Mouse (Mus musculus): ENCODE measurements around the gene Malsu1.
A peak's percentile ranks its signal among the peaks of the same experiment; 100 is the strongest.

The Malsu1 gene

DNA sequence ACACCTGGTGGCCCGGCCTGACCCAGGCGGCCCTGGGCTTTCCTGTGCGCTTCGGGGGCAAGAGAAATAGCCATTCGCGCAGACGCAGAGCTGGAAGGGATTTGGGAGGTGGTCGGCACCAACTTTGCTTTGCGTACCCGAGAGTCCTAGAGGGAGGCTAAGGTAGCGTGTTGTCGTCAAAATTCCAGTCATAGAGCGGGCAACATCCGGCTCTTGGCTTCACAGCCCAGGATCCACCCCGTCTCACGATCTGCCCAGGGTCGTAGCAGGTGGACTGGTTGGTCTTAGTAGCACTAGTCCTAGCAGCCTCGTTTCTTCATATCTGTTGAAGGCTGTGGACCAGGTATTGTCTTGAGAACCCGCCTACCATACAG, 509 bp downstream of the Malsu1 start:
- DNase-seq (ENCODE audit: low spot score) = no peak

DNA sequence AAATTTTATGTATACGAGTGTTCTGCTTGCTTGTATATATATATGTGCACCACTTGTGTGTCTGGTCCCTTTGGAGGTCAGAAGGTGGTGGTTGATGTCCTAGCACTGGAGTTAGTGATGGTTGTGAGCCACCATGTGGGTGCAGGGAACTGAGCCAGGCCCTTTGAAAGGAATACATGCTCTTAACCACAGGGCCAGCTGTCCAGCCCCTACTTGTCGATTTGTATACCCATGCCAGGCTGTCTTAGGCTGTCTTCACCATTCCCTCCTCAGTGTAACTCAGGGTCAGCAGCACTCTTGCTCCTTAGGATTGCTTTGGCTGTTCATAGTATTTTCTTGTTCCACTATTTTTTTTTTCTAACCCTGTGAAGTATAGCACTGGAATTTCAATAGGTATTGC, 4.3 kb downstream of the Malsu1 start:
- no peak for DNase-seq (ENCODE audit: low spot score)

DNA sequence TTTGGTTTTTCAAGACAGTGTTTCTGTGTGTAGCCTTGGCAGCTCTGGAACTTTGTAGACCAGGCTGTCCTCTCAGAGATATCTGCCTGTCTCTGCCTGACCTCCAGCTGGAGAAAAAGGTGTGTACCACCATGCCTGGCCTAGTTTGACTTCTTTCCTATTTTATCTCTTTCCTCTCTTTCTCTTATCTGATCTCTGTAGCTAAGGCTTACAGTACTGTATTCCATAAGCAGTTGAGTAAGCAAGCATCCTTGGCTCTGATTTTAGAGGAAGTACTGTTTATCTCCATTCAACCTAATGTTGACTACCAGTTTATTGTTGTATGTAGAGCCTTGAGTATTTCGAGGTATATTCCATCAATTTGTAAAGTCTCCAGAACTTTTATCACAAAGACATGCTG, 5.7 kb downstream of the Malsu1 start:
- no peak for DNase-seq (ENCODE audit: low spot score)

DNA sequence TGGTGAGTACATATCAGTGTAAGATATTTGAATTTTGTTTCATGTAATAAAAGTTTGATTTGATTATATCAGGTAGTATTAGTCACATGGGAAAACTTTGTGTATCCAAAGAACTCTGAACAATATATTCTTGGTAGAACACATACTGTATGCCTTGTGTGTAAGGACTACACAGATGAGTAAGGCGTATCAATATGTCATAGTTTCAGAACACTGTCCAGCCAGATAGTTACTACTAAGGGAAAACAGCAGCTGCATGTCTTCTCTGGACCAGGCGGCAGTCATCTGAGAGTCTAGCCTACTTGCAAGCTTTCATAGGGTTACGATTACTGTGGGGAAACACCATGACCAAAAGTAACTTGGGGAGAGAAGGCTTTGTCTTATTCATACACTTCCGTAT, 9.4 kb downstream of the Malsu1 start:
- no peak for DNase-seq (ENCODE audit: low spot score)

DNA sequence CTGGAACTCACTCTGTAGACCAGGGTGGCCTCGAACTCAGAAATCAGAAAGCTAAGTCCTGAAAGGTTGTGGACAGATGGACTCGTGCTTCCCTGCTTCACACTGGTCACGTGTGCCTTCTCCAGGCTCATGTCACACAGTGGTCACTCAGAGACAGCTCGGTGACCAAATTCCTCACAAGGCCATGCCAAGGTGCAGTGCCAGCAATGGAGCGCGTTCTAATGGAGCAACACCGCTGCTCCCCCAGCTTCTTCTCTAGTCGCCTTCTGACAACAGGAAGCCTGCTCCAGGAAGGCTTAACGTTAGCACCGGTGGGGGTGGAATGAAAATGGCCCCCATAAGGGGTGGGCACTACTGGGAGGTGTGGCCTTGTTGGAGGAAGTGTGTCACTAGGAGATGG, 21.4 kb downstream of the Malsu1 start:
- DNase-seq (ENCODE audit: low spot score) = no peak

DNA sequence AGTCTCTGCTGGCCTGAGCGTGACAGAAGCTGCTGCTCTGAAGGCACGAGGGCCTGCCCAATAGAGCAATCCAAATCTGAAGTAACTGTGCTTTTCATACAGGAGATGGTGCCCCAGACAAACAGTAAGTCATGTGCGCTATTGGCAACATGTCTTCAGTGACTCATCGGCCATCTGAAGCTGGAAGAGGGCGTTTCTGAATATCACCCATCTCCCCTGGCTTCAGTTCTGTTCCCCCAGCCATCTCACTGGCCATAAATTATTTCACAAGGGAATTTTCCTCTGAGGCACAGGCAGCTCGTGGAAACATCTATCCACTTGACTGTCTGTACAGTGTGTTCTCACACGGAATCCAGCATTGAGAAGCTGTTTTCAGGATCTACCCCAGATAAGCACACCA, 22.8 kb downstream of the Malsu1 start:
- DNase-seq (ENCODE audit: low spot score) = peak; percentile 13

DNA sequence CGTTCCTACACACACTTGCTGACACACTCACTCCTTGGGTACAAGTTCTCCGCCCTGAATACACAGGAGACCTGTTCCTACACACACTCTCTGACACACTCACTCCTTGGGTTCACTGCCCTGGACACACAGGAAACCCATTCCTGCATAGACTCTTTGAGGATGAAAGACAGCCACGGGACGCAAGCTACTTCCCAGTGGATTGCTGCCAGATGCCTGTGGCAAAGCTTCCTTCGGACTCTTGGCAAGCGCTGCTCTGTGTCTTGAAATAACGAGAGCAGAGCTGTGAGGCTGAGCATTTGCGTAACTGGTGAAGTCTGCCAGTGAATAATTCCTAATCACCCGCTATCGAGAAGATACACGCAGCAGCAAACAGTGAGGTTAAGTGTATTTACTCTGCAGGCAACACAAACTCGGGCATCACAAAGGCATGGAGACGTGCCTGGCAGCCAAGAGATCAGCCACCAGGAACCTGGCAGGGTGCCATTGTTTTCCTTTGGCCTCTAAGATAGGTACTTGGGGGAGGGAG, 23.4 kb downstream of the Malsu1 start:
- DNase-seq (ENCODE audit: low spot score) = peak; percentile 71

DNA sequence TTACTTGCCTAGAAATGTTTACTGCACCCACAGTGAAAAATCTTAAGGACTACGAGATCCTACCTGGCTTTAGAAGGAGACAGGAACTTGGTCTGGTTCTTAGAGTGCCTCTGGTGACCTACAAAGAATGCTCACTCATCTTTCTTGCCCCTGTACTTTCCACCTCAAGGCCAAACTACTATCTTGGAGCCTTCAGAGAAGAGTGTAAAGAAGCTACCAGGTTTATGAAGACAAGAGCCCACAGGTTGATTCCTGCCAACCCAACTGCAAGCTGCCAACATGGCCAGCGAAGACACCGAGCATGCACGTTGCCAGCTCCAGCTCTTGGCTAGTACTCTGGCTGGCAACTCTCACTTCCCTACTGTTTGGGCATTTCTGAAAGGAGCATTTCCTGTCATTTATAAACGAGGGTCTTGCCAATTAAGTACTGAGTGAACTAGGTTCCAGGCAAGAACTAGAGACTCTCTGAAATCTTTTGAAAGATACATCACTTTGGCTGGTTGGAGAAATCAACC, 24.1 kb downstream of the Malsu1 start:
- DNase-seq (ENCODE audit: low spot score) = peak; percentile 14

DNA sequence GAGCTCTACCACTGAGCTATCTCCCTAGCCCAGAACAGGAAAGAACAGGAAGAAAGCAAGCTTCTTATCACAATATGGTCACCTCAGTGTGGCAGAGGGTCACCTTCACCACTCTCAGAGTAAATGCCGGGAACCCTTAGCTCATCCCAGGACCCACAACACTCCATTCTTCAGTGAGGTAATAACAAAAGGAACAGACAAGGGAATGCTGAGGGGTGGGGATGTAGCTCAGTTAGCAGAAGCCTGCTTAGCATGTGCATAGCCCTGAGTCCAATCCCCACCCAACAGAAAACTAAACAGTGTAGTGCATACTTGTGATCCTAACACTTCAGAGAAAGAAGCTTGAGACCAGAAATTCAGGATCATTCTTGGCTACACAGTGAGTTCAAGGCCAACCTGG, 25.5 kb downstream of the Malsu1 start:
- DNase-seq (ENCODE audit: low spot score) = no peak

DNA sequence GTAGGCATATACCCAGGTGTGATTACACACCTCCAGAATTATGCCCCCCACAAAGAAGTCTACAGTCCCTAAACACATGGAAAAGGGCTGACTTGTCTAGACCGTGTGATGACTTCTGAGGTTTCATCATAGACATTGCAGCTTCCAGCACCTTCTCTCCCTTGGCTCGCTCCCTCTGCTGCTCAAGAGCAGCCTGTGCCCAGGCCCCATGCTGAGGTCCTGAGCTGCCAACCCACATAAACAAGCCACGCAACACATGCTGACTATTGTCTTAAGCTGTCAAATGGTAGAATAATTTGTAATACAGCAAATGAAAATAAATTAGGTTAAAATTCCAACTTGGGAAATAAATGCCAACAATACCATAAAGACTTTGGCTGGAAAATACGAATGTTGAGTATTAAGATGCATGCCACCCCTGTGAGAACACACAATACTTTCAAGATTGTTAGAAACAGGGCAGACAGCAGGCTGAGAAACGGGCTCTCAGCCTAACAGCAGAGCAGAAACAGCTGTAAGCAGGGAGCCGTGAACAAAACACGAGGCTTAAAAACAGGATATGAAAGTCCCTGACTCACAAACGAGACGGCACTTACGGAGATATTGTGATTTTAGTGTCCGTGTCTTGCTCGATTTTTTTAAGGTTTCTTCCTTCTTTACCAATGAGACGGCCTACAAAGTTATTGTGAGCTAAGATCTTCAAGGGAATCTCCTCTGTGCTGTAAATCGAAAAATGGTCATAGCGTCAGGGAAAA, 33.3 kb downstream of the Malsu1 start:
- no peak for DNase-seq (ENCODE audit: low spot score)

DNA sequence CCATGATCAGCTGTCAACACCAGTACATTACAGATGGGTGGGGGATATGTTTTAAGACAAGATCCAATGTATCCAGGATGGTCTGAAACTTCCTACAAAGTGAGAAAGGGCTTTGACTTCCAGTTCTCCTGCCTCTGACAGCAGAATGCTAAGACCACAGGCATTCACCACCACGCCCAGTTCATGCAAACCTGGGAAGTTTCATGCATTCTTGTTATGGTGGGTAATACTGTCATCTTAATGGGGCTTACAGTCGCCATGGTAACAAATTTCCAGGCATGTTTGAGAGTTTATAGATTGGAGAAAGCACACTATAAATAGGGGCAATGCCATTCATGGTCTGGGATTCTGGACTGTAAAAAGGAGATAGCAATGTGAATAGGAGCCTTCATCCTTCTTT, 35.6 kb downstream of the Malsu1 start:
- DNase-seq (ENCODE audit: low spot score) = no peak

DNA sequence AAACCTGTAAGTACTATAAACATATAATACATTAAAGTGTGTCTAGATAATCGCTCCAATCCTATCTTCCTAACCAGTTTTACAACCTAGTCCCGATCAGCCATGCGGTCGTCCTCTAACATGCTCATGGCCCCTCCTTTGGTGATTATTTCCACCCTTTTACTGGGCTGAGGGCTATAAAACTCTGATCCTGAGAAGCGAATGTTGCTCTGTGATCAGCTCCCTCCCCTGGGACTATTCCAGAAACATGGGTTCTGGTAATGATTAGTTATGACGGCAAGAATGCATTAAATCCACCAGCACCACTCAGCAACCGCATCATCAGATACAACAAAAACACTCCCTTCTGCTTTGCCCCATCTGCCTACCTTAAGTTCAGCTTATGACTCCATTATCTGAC, 40.3 kb downstream of the Malsu1 start:
- DNase-seq (ENCODE audit: low spot score) = no peak

DNA sequence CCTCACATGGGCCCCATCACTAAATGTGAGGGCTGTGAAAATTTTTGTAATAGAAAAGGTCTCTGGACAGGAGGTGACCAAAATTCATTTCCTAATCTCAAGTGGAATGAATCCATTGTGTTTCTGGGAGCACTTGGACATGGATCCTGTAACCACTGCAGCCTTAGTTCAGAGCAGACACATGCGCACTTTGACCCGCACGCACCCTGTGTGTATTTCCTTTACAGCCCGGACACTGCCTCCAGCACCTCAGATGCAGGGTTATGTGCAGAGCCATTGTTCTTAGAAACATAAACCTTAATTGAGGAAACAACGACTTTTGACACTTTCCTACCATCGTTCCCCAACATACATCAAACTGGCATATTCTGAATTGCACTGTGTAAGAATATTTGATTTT, 40.9 kb downstream of the Malsu1 start:
- no peak for DNase-seq (ENCODE audit: low spot score)

DNA sequence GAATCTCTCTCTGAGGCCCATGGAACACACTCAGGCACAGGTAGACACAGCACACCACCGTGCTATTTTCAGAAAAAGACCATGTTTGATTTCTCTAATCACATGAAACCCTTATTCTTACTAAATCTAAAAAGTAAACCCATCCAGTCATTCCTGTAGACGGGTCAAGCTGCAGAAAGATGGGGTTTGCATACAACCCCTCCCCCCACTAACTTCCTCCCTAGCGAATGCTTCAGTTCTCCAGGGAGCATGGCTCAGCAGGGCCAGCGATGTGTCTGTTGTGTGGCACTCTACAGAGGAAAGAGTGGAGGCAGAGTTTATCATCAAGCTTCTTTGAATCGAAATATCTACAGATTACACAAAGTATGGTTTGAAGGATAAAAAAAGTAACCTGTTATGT, 42.0 kb downstream of the Malsu1 start:
- no peak for DNase-seq (ENCODE audit: low spot score)

DNA sequence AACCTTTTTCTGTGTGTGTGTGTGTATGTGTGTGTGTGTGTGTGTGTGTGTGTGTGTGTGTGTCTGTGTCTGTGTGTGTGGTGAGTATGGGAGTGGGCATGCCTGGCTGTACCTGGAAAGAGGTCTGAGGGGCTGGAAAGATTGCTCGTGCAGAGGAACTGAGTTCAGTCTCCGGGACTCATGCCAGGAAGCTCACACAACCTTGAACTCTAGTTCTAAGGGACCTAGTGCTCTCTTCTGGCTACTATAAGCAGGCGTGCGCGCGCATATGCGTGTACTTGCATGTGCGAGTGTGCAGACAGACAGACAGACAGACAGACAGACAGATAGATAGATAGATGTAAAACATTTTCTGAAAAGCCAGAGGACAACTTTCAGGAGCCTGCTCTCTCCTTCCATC, 42.6 kb downstream of the Malsu1 start:
- DNase-seq (ENCODE audit: low spot score) = no peak

DNA sequence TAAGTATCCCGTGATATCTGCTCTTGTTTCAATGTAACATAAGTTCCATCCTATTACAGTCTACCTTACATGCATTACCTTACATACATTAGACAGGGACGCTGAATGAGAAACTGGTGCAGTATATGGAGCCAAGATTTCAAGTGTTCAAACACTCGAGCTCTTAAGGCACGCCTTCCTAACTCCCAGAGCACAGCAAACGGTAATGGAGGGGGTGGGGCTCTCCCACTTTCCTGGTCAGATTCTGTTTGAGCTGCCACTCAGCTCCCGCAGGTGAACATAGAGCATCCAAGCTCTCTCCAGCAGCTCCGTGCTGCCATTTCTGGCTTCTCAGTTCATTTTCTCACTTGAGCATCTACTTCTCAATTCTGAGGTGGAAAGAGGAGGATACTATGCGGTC, 44.9 kb downstream of the Malsu1 start:
- no peak for DNase-seq (ENCODE audit: low spot score)

DNA sequence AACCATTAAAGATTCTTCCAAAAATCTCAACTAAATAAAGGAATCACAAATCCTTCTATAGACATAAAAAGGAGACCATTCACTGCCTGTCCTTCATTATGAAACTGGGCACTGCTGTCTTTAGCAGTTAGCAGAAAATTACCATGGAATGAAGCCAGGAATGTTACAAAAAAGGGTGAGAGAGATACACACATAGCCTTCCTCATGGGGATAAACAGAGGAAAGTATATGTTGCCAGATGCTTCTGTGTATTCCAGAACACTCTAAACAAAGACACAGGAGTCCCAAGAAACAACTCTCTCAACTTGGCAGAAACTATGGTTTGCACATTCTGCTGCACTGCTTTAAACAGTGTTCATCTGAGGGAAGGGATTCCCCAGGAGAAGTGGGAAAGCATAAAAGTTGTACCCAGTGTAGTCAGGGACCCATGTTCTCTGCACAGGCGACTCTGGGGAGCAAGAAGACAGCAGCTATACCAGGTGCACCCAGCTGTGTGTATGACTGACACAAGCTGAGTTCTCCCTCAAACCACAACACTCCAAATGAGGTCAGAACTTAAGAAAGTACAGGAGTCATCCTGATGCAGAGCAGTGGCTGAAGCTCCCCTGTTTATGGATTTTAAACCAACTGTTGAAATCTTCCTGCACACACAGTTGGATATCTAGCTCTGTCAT, 46.0 kb downstream of the Malsu1 start:
- DNase-seq (ENCODE audit: low spot score) = no peak

DNA sequence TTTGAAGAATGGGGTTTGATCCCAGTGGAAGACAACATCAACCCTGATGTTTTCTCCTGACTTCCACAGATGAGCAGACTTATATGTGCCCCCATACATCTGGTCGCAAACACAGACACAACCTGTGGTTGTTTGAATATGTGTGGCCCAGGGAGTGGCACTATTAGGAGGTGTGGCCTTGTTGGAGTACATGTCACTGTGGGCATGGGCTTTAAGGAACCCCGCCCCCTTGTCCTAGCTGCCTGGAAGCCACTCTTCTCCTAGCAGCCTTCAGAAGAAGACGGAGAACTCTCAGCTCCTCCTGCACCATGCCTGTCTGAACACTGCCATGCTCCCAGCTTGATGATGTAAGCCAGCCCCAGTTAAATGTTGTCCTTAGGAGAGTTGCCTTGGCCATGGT, 46.8 kb downstream of the Malsu1 start:
- no peak for DNase-seq (ENCODE audit: low spot score)

DNA sequence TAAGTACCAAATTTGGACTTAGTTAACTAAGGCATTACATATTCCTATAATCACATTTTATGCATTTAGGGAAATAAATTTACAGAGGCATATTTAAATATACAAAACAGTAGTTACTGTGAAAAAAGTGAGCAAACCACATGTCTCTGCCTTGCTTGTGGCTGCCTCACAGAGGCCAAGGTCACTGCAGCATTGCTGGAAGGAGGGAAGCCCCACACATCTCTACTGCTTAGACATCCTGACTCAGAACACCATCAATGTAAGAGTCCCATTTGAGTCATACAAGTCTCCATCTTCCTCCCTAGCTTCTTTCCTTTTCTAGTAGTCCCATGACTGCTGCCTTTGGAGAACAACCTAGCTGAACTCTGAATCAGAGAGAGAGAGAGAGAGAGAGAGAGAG, 56.7 kb downstream of the Malsu1 start:
- DNase-seq (ENCODE audit: low spot score) = no peak

DNA sequence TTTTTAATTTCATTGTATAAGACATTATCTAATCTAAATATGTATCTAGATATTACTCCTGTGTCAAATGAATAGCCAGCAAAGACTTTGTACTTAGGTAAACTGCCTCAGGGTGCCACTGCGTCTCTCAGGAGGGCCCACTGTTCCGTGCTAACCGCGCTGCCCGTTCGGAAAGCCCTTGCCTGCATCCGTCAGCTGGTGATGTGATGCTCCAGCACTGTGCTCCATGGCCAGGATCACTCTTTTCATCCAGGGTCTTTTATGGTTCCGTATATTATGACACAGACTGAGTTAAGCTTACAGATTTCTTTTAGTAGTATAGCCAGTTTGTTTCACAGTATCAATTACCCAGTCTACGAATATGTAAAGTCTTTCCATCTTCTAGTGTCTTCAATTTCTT, 58.3 kb downstream of the Malsu1 start:
- no peak for DNase-seq (ENCODE audit: low spot score)

DNA sequence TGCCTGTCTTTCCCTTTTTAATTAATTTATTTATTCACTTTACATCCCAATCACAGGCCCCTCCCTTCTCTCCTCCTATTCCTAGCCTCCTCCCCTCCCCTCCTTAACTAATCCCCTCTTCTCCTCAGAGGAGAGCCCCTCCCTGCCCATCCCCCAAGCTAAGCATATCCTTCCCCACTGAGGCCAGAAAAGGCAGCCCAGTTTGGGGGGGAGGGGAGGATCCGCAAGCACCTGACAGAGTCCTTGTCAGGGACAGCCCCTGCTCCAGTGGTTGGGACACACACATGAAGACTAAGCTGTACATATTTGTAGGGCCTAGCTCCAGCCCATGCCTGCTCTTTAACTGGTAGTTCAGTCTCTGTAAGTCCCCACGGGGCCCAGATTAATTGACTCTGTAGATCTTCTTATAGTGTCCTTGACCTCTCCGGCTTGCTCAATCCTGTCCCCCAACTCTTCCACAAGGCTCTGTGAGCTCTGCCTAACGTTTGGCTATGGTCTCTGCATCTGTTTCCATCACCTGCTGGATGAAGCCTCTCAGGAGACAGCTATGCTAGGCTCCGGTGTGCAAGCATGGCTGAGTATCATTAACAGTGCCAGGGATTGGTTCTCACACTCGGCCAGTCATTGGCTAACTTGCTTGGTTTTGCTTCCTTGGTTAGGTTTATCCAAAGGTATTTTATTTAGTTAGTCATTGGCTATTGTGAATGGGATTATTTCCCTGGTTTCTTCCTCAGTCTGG, 58.9 kb downstream of the Malsu1 start:
- DNase-seq (ENCODE audit: low spot score) = no peak

All from ovary, postnatal 36 days (tissue).